Mouse (Mus musculus): ENCODE measurements at regions not wholly inside any gene's neighbourhood (a gene's known extent, or its start where the extent isn't known, plus 50 kb on each side); places are given as distances from the start of the nearest gene placed in this dataset.
"Not testable (repeated sequence)": the region's sequence is repeated elsewhere in the genome, so short reads cannot be mapped to it uniquely, and the experiment has no call there.

DNA sequence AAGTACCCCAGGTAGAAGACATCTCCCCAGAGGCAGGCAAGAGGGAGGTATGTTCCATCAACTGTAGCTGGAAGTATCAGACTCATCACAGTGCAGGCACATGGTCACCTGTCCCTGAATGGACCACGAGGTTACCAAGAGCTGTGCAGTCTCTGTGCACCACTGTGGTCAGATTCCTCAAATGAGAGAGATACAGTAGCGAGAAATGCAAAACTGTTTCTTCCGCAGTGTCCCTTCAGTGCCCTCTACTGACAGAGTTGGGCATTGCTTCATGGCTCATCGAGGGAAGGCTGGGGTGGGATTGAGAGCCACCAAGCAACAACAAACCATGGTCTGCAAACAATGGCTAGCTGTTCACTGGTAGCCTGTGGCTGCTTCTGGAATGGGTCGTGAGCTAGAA, 406.9 kb downstream of the Ptpru start:
- DNase-seq: no peak

DNA sequence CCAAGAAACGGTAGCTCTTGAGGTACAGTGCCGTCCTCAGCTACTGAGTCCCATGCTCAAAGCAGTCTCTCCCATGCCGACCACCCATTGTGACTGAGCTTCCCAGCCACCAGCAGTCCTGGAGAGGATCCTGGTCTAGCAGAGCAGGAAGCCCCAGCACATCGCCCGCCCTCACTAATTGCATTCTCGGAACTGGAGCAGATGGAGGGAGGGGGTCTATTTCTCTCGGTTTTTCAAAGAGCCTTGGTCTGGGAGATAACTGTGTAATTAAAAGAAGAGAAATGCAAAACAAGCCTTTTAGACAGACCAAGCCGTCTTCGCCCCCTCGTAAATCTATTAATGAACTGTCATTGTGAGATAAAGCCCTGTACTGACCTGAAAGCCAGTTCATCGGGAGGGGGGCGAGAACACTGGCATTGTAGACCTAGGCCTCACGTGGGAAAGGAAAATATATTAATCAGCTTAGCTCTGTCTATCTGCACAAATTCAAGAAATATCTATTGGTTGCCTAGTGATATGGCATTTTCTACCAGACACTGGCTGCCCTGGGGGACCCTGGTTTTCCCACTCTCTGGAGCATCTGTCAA, 405.4 kb downstream of the Ptpru start:
- DNase-seq: no peak

DNA sequence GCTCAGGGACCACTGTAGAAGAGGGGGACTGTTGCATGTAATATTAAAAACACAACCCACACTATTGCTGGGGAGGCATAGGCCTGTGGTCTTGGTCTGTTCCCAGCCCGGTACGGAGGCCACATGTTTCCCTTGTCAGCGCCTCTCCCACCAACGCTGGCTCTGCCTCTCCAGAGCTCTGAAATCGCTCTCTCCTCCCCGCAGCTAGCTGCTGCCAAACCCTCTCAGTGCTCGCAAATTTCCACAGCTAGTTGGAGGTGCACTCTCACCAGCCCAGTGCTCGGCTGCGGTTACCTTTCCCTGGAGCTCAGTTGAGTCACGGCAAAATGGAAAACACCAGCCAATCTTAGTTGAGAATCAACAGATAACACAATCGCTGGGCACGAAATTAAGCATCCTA, 402.9 kb downstream of the Ptpru start:
- DNase-seq: no peak

DNA sequence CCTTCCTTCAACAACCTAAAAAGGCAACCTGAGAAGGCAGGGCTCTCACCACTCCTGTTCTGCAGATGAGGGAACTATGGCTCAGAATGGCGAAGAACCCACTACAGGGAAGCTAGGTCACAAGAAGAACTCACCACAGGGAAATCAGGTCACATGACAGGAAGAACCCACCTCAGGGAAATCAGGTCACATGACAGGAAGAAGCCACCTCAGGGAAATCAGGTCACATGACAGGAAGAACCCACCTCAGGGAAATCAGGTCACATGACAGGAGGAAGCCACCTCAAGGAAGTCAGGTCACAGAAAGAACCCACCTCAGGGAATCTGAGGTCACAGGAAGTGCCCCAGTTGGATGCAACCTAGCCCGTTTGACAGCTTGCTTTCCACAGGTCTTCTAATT, 399.7 kb downstream of the Ptpru start:
- no peak for DNase-seq

DNA sequence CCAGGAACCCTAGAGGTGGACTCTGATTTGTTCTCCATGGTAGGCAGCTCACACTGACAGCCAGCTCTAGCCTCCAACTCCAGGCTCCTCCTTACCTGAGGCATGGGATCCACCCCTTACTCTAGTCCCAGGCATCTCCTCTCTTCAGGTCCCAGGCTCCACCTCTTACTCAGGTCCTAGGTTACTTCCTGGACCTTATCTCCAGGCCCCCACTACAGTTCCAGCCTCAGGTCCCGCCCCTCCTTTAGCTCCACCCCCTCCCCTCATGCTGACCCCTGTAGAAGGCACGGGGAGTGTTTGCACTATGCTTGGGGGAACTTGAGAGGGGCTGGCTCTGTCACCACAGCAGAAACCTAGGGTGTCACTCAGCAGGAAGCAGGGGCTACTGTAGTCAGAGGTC, 399.2 kb downstream of the Ptpru start:
- no peak for DNase-seq

DNA sequence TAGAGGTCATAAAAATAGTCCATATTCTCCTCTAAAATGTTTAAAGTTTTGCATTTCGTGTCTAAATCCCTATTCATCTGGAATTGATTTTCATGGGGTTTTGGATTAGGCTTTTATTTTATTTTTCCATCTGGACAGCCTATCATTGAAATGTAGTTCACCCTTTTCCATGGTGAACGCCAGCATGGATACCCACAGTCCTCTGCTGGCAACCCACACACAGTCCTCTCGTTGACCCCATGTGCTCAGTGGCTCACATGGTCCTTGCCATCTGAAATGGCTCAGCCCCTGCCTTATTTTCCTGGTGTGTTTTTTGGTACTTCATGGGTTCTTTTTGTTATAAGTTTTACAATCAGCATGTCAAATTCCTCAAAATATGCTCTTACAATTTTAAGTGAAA, 397.2 kb downstream of the Ptpru start:
- no peak for DNase-seq

DNA sequence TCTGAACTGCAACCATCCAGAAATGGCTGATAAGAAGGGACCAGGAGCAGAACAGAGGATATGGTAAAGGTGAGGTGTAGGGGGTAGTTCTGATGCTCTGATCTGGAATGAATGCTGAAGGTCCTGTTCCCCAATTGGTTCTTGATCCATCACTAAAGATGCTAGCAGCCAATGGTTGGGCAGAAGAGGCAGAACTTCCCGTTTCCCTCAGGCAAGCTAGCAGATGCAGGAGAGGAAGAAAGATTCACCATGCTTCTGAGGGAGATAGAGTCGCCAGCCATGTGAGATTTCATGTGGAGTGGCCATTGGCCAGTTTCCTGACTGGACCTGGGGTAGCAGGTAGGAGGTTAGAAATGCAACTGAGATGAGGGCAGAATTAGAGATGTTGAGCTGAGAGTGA, 394.6 kb downstream of the Ptpru start:
- DNase-seq: no peak

DNA sequence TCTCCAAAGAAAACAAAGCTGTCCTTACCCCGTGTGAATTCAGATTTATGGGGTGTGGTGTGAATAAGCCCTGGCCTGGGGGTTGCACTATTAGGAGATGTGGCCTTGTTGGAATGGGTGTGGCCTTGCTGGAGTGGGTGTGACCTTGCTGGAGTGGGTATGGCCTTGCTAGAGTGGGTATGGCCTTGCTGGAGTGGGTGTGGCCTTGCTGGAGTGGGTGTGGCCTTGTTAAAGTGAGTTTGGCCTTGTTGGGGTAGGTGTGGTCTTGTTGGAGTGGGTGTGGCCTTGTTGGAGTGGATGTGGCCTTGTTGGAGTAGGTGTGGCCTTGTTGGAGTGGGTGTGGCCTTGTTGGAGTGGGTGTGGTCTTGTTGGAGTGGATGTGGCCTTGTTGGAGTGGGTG, 387.8 kb downstream of the Ptpru start:
- DNase-seq: not testable (repeated sequence)

DNA sequence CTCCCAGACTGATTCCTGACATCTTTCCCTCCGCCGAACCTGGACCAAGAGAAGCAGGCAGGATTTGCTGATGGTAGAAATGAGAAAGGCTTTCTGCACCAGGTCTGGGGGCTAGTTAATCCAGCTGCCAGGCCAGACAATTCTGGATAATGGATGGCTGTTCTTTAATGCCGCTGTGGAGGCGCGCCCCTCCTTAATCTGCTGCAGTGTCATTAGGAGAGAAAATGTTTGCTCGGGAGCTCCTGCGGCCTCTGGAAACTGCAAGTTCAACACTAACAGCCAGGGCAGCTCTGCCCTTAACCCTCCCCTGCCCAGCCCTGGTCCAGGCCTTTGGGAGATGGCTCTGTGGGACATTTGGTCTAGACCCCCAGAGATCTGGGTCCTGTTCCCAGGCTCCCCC, 380.5 kb downstream of the Ptpru start:
- no peak for DNase-seq

DNA sequence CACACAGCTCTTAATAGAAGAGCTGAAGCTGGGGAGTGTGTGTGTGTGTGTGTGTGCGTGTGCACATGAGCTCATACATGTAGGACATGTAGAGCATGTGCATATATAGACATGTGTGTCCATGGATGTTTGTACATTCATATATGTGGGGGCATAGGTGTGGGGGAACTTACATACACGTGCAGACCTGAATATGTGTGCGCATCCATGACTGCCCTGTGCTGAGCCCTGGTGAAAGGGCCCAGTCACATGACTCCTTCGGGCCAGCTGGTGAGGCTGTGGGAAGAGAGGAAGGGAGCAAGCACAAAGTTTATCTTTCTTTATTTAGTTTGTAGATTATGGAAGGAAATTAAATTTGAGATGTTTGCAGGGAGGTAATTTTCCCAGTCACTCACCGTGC, 378.3 kb downstream of the Ptpru start:
- DNase-seq: no peak

DNA sequence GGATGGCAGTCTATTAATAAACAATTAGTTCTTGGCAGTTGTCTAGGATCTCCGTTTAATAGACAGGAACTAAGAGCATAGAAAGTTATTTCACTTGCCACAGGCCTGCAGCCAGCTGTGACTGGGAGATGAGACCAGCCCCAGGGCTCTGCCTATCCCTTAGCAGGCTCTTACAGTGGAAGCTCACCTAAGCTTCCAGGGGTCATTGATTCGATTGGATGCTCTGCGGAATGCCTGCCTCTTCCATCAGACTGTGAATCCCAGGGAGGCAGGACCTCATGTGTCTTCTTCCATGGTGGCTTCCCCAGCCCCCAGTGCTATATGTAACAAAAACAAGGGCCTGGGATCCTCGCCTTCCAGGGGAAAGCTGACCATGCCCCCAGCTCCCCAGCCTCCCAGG, 376.8 kb downstream of the Ptpru start:
- no peak for DNase-seq

DNA sequence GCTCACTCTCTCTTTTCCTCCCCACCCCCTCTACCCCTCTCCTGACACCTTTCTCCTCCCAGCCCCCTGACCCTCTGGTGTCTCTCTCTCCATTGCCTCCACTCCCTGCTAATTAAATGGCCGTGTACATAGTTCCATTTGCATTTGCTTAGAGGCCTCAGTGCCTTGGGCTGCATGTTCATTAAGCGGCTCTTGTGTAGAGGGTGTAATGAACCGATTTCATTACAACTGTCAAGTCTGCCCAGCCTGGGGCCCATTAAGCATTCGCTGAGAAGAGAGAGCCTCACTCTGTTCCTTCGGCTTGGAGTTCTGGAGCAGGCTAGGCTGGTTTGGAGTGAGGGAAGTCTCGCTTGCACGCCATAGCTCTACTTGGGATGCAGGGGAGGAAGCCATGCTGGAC, 376.4 kb downstream of the Ptpru start:
- no peak for DNase-seq

DNA sequence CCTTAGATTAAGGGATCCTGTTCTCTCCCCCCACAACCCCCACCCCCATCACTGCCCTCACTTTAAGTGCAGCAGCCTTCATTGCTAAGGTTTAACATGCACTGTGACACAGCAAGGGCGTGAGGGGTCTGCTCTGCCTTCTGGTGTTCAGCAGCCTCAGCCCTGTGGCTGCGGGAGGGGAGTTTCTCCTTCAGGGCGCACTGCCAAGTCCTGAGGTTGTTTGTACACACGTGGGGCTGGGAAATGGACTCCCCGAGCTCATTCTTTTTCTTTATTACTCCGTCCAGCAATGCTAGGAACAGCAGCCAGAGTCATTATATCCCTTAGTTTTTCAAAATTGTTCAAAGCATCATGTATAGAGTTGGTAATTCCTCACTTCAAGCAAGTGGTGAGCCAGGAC, 363.1 kb downstream of the Ptpru start:
- no peak for DNase-seq

DNA sequence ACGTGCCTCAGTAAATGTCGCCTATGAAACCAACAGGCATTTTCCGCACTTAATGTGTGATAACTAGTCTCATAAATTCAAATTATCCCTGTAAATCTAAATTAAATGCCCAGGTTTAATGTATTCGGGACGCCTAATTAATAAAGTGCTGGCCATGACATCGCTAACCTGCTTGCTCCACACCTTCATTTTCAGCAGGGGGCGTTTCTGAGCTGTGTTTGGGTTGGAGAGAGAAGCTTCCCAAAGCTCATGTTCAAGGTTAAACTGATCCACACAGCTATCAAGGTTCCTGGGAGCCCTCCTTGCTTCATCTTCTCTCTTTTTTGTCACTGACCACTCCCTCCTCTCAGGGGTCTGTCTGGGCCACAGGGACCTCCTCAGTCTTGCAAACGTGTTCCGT, 359.2 kb downstream of the Ptpru start:
- DNase-seq: no peak

DNA sequence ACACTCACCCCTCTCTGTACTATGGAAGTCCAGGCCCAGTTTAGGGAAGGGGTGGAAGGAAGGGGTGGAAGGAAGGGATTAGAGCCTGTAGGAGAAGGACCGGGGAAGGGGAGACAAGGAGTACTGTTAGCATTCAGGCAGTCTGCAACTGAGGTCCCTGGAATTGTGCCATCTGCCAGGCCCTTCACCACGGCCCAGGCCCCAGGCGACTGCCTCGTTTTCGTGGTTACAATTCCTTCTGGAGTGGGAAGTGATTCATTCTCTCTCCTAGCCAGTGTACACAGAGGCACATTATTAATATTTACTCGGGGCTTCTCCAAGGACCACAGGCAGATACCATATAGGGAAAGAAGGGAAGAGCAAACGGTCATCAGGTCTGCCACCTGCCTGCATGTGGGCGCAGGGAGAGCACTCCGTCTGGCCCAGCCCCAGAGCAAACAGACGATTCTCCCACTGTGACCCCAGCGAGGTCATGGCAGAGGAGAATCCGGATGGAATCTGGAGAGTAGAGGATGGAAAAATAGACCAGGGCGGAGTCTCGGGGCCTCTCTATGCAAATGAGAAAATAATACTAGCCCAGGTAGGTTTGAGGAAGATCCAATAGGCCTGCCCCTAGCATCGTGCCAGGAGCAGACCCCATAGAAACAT, 354.0 kb downstream of the Ptpru start:
- no peak for DNase-seq

DNA sequence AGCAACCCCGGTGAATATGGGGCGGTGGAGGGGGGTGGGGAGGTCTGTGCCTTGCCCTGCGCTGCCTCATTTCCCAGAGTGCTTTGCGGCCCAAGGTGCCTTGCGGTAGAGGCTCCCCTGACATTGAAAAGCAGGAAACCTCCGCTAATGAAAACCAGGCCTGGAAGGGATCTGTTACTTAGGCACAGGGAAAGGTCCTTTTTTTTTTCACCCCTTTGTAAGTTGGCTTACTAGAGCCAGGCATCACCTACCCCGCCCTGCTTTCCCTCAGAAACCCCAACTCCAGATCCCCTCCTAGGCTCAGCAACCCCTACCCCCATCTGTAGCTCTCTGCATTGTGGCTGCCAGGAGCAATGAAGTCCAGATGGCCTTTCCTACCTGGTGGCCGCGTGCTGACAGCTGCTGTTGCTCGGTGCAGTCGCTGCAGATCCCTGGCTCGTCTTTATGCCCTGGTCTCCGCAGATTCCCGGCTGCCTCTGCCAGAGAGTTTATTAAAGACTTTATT, 353.4 kb downstream of the Ptpru start:
- peak; percentile 19 for DNase-seq

DNA sequence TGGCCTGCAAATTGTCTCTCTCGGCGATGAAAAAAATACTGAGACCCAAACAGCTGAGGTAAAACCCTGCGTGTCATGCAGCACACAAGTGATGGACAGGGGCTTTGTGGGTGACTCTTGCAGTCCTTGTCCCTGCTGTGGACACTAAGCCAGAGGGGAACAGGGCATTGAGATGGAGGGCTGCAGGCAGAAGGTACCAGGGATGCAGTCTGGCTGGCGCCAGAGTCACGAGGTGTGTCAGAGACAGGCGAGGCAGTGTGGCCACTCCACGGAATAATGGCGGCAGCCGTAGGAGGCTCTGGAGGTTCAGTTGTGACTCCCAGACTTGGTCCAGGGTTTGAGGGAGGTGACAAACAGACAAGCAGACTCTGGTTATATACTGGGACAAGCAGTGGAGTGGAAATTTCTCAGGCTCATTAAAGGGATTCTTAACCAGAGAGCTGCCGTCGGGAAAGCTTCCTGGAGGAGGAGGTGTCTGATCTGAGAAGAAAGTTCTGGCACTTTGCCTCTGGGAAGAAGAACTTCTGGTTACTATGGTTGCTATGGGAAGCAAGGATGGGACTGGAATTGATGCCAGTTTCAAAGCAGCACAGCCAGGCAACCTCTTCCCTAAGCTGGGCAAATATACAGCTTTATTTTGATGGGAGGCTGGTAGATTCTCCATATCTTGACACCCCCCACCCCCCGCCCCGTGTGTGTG, 352.8 kb downstream of the Ptpru start:
- no peak for DNase-seq

DNA sequence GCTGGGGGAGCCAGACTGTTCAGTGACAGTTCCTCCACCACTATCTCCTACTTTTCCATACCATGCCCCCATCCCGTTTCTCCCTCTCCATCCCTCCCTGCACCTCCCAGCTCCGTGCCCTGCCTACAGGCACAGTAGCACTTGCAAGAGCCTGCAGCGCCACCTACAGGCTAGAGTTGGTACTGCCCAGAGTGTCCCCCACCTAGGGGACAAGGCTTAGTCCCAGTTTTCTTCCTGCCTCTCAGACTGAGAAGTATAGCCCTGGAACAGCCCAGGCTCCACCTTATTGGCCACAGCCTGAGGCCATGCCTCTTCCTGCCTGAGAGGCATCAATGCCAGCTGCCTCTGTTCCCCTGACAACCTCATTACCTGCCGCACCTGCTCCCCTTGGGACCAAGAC, 351.3 kb downstream of the Ptpru start:
- peak; percentile 60 for DNase-seq

DNA sequence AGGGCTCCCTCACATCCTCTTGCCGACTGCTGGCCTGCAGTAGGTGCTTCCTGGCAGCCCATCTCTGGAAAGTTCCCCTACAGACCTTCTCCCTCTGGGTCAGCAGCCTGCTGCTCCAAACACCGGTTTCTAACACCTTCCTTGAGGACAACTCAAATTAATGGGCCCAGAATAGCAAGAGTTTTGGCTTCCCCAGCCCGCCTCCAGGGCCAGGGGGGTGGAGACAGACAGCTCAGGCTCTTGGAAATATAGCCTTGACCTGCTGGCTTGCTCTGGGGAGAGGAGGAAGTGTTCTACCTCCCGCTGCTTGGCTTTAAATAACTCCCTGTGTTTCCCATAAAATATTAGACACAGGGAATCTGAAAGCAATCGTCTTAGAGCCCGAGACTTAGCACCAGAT, 349.8 kb downstream of the Ptpru start:
- DNase-seq: peak; percentile 50

DNA sequence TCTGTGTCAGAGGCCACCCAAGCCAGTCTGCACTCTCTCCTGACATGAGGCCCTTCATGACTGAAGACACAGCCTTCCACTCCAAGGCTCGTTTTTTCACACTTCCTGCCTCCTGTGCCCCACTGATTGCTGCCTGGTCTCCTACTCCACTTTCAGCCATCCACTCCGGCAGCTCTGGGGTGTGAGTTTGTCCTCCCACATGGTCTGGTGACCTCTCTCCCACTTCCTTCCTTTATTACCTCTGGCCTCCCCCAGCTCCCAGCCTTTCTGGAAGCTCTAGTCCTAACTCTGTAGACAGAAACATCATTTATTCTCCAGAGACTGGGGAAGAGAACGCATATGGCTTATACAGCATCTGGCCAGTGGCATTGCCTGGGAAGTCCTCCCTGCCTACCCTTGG, 349.0 kb downstream of the Ptpru start:
- DNase-seq: no peak

DNA sequence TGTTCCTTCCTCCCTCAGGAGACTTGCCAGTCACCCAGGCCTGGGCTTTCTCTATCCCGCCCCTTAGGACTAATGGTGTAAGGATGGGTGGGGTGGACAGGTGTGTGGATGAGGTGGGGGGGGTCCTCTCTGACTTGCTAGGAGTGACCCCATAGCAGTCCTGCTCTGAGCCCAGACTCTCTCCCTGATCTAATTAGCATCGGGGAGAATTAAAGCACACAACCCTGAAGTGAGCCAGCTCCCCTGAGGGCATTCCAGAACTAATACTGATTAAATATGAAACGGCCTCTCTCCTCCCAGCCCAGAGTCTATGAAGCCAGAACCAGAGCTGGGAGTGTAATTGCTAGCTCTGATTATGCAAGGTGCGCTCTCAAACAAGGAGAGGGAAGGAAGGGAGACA, 346.1 kb downstream of the Ptpru start:
- no peak for DNase-seq

DNA sequence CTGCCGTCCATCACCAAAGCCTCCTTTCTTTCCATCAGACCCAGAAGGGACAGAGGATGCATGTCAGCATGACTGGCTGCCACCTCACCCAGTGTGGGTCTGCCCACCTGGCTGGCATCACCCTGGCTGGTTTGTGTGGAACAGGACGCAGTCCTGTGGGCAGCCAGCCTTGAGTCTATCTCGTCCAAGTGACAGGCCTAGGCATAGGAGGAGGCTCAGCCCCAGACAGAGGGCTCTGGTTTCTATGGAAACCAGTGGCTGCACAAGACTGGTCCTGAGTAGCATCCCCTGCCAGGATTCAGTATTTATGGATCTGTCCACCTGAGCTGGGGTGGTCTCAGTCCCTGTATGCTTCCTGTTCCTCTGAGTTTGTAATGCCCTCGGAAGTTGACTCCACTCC, 344.4 kb downstream of the Ptpru start:
- DNase-seq: no peak

DNA sequence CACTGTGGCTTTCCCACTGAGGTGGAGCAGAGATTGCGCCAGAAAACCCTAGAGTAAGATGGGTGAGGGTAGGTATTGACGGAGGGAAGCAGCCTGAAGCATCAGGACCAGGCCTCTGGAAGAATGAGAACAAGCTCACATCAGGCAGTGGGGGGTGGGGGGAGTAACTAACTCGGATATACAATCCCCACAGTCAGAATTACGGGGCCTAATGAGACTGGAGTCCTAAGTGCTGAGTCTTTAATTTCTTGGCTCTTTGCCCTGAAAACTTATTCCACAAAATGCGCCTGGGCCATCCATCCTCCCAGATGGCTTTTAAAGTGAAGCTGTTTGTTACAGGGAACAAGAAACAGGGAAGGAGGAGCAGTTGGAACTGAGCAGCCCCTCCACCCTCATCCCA, 341.2 kb downstream of the Ptpru start:
- no peak for DNase-seq
